Mouse (Mus musculus): ENCODE data around the gene Akr1b8. TPM values are rescaled to one million over a fixed set of nuclear protein-coding genes. Genes with fewer than 3 reads are reported as not detected.

Gene Akr1b8
- polyA plus RNA-seq, 1 experiment from 2014 or later: 14.0 TPM

- no peak for TF ChIP-seq CTCF (IDR thresholded peaks at IDR 0.05; ENCODE audit: low read depth)
- peak within 1 kb of the TSS; percentile 80 for H3K27ac ChIP-seq (ENCODE audit: low read depth)
- 0 out of 2 replicates have a peak, but pooled peaks cover 3% of the 10 kb centered on the region for H3K36me3 ChIP-seq (ENCODE audit: insufficient read depth)
- H3K9ac ChIP-seq: peak within 1 kb of the TSS; percentile 55
- ATAC-seq (ENCODE audit: insufficient read depth) (peak; percentile 84), DNase-seq (peak; percentile 89)
- peak within 1 kb of the TSS; percentile 54 for H3K4me3 ChIP-seq (ENCODE audit: low read depth, low read length)
- H3K9me3 ChIP-seq (ENCODE audit: low read depth, low read length): no peaks in the 10 kb centered on the region
- H3K27me3 ChIP-seq (ENCODE audit: insufficient read depth, low read length): no peaks in the 10 kb centered on the region
- under 1% methylated on average over 17 of the region's 17 CpGs for WGBS
- H3K4me1 ChIP-seq (ENCODE audit: insufficient read depth): no peaks in the 10 kb centered on the region
- H3K4me2 ChIP-seq: peak within 1 kb of the TSS; percentile 90
Measured at GRCm38 (mm10) chr6:34384110-34384661, 30.3 kb downstream of the Akr1b8 start, which contains the start of gene Akr1b10. Gene Akr1b10, plus strand, starts transcription at chr6:34384218.

GRCm38 (mm10) chr6:34384701-34385370 is 30.9 kb downstream of the Akr1b8 start:
- WGBS: 1% methylated on average over 13 of the region's 13 CpGs
- no peaks in the 10 kb centered on the region for H3K4me1 ChIP-seq (ENCODE audit: insufficient read depth)
- H3K36me3 ChIP-seq (ENCODE audit: insufficient read depth): 0 out of 2 replicates have a peak, but pooled peaks cover 3% of the 10 kb centered on the region
- peak overlapping the region; percentile 55 for H3K9ac ChIP-seq
- peak overlapping the region; percentile 90 for H3K4me2 ChIP-seq
- peak overlapping the region; percentile 80 for H3K27ac ChIP-seq (ENCODE audit: low read depth)
- DNase-seq (peak; percentile 78), ATAC-seq (ENCODE audit: insufficient read depth) (peak; percentile 87)
- peak overlapping the region; percentile 54 for H3K4me3 ChIP-seq (ENCODE audit: low read depth, low read length)
- H3K9me3 ChIP-seq (ENCODE audit: low read depth, low read length): no peaks in the 10 kb centered on the region
- H3K27me3 ChIP-seq (ENCODE audit: insufficient read depth, low read length): no peaks in the 10 kb centered on the region
- no peak for TF ChIP-seq CTCF (IDR thresholded peaks at IDR 0.05; ENCODE audit: low read depth)

DNA sequence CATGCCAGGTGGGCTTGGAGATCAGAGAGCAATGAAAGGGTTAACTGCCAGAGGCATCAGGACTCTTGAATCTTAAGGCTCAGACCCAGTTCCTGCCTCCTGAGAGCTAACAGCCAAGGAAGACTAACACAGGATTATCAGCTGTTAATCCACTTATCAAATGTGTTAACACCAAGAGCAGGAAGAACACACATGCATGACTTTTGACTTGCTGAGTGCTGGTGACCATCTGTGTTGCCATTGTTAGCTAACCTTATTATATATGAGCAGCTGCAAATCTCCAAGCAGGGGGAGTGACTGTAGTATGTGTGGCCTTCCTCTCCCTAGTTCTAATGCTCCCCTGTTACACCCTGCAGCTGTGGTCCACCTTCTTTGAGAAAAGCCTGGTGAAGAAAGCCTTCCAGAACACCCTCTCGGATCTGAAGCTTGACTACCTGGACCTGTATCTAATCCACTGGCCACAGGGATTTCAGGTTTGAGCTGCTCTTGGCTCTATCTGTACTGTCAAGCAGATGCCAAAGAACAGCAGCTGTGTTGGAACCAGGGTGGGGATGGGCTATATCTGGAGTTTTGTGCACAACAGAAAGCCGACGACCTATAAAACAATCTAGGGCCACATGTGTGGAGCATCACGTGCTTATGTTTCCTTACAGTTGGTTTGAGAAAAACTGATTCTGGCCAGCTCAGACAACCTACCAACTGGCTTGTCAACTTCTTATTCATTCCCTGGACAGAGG is 34.7 kb downstream of the Akr1b8 start:
- Histone ChIP-seq H3K27me3 (ENCODE audit: insufficient read depth, low read length) (no peaks in the 10 kb centered on the region), H3K9ac (no peak overlapping the region), H3K36me3 (ENCODE audit: insufficient read depth) (peaks cover 3% of the 10 kb centered on the region; the same call in 1 of the 2 replicates), H3K27ac (ENCODE audit: low read depth) (no peak overlapping the region), H3K9me3 (ENCODE audit: low read depth, low read length) (no peaks in the 10 kb centered on the region), H3K4me1 (ENCODE audit: insufficient read depth) (no peaks in the 10 kb centered on the region), H3K4me2 (no peak overlapping the region), H3K4me3 (ENCODE audit: low read depth, low read length) (no peak overlapping the region)
- no peak for TF ChIP-seq CTCF (IDR thresholded peaks at IDR 0.05; ENCODE audit: low read depth)
- ATAC-seq (ENCODE audit: insufficient read depth): no peak
- WGBS: 75% methylated on average over 4 of the region's 4 CpGs
- DNase-seq: no peak

- Histone ChIP-seq H3K27ac (ENCODE audit: low read depth) (no peak overlapping the region), H3K4me2 (no peak overlapping the region), H3K9me3 (ENCODE audit: low read depth, low read length) (no peaks in the 10 kb centered on the region), H3K4me3 (ENCODE audit: low read depth, low read length) (no peak overlapping the region), H3K36me3 (ENCODE audit: insufficient read depth) (0 out of 2 replicates have a peak, but pooled peaks cover 5% of the 10 kb centered on the region), H3K27me3 (ENCODE audit: insufficient read depth, low read length) (no peaks in the 10 kb centered on the region), H3K4me1 (ENCODE audit: insufficient read depth) (no peaks in the 10 kb centered on the region), H3K9ac (no peak overlapping the region)
- ATAC-seq (ENCODE audit: insufficient read depth) (no peak), DNase-seq (no peak)
- 54% methylated on average over 5 of the region's 5 CpGs for WGBS
- no peak for TF ChIP-seq CTCF (IDR thresholded peaks at IDR 0.05; ENCODE audit: low read depth)
Measured at GRCm38 (mm10) chr6:34395897-34396296, 42.0 kb downstream of the Akr1b8 start.

- Histone ChIP-seq H3K4me3 (ENCODE audit: low read depth, low read length) (no peak overlapping the region), H3K9me3 (ENCODE audit: low read depth, low read length) (no peaks in the 10 kb centered on the region), H3K36me3 (ENCODE audit: insufficient read depth) (0 out of 2 replicates have a peak, but pooled peaks cover 5% of the 10 kb centered on the region), H3K4me1 (ENCODE audit: insufficient read depth) (no peaks in the 10 kb centered on the region), H3K9ac (no peak overlapping the region), H3K27ac (ENCODE audit: low read depth) (no peak overlapping the region), H3K27me3 (ENCODE audit: insufficient read depth, low read length) (no peaks in the 10 kb centered on the region), H3K4me2 (no peak overlapping the region)
- 86% methylated on average over 6 of the region's 6 CpGs for WGBS
- DNase-seq (no peak), ATAC-seq (ENCODE audit: insufficient read depth) (no peak)
- TF ChIP-seq CTCF (IDR thresholded peaks at IDR 0.05; ENCODE audit: low read depth): no peak
Measured at GRCm38 (mm10) chr6:34398431-34398830, 44.5 kb downstream of the Akr1b8 start.

DNA sequence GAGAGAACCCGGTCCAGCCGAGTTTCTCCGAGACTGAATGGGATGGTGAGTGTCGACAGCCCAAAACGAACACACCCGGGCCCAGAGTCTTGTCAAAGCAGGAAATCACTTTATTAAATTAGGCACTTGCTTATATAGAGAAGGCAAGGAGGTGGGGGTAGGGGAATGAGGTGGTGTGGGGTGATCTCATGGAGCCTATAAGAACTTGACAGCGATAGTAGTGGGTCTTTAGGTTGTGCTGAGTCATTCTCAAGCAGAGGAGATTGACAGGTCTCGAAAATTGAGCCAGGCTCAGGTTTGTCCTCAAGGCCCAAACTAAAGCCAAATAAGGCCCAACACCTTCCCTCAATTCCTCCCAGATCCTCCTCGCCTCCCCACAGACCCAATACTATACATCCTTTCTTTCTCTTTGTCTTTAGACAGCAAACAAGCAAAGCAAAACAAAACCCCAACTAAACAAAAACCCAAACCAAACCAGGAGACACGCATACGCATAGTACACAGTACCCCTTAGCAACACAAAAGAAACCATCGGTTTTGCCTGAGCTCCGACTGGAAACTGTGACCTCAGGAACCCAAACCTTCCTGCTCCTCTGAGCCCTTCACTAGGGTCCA is 45.8 kb downstream of the Akr1b8 start:
- no peak for DNase-seq
- H3K9me3 ChIP-seq (ENCODE audit: low read depth, low read length): no peaks in the 10 kb centered on the region
- H3K4me1 ChIP-seq (ENCODE audit: insufficient read depth): no peaks in the 10 kb centered on the region
- no peak for ATAC-seq (ENCODE audit: insufficient read depth)
- H3K4me3 ChIP-seq (ENCODE audit: low read depth, low read length): no peak overlapping the region
- H3K27me3 ChIP-seq (ENCODE audit: insufficient read depth, low read length): no peaks in the 10 kb centered on the region
- H3K9ac ChIP-seq: no peak overlapping the region
- no peak for TF ChIP-seq CTCF (IDR thresholded peaks at IDR 0.05; ENCODE audit: low read depth)
- WGBS: 74% methylated on average over 13 of the region's 13 CpGs
- H3K4me2 ChIP-seq: no peak overlapping the region
- no peaks in the 10 kb centered on the region for H3K36me3 ChIP-seq (ENCODE audit: insufficient read depth)
- no peak overlapping the region for H3K27ac ChIP-seq (ENCODE audit: low read depth)

Measured in lung, embryonic 14.5 days (tissue).